Mouse (Mus musculus) myocyte (in vitro differentiated cells): ENCODE results near the gene Gsc.

Experiments
- MYOD1 ChIP-seq, 3 experiments: IDR thresholded peaks; one replicate each; pipeline ENCODE4 v1.6.1; 2011; ENCODE audit warnings: control low read depth in 2 of 3, low read depth in 2 of 3, mild to moderate bottlenecking in 2 of 3, moderate library complexity in 1 of 3; ENCODE audit not compliant: insufficient read length in 2 of 3, control insufficient read depth in 1 of 3
- TCF12 ChIP-seq: IDR thresholded peaks from one replicate; pipeline ENCODE4 v1.6.1; 2011; ENCODE audit warnings: mild to moderate bottlenecking, control low read depth; ENCODE audit not compliant: poor library complexity, insufficient read depth, severe bottlenecking
- TCF3 ChIP-seq: IDR thresholded peaks from one replicate; pipeline ENCODE4 v1.6.1; 2011; ENCODE audit warnings: low read depth, control low read depth; ENCODE audit not compliant: insufficient read length
- USF1 ChIP-seq: IDR thresholded peaks from one replicate; pipeline ENCODE4 v1.6.1; 2011; ENCODE audit warnings: low read depth, mild to moderate bottlenecking, control low read depth, moderate library complexity

DNA sequence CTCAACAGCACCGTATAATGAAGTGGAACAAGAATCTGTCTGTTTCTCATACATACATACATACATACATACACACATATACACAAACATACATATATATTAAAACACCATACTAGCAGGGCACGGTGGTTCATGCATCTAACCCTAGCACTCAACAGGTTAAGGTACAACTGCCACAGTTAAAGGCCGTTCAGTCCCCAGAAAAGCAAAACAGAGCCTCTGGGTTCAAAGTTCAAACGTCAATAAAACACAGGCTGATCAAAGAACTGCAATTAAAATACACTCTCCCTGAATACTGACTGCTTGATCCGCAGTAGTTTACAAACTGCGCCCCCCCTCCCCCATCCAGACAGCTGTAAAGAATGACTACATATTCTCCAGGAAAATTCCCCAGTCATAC lies 5.8 kb downstream of the Gsc start:
- no peak for TF ChIP-seq TCF3
- no peak for TF ChIP-seq USF1
- no peak for TF ChIP-seq TCF12
- TF ChIP-seq MYOD1 (IDR thresholded peaks at IDR 0.05; ENCODE audit: control insufficient read depth in 1 of 3, insufficient read length in 2 of 3, low read depth in 2 of 3) = no peak
